Mouse (Mus musculus): ENCODE results near the gene Olfr1502. TPM values are rescaled to one million over a fixed set of nuclear protein-coding genes. Genes with fewer than 3 reads are reported as not detected.
"Not testable (repeated sequence)": the region's sequence is repeated elsewhere in the genome, so short reads cannot be mapped to it uniquely, and the experiment has no call there.

The Olfr1502 gene
- not detected in 2 replicates for polyA plus RNA-seq (2012)

DNA sequence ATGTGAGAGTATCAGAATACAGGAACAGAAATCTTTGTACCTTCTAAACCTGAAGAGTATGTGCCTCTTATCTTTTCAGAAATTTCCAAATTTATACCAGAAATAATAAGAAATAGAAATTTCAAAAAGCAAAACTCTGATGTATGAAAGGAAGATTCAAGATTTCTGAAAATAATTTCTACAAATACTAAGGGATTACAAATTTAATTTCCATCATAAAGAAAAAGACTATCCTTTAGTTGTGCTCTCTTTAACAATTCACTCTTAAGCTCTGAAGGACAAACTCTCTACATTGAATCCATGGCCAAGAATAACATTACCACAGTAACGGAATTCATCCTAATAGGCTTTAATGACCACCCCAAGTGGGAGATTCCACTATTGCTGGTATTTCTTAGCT lies at the start of gene Olfr1502:
Gene Olfr1502 (plus strand): TSS at position 301 of the 400 bp plus-strand sequence.
- Histone ChIP-seq H3K36me3 (ENCODE audit: control insufficient read depth) (no peaks in the 10 kb centered on the region), H3K4me1 (ENCODE audit: control insufficient read depth) (no peaks in the 10 kb centered on the region), H3K4me3 (replicated peaks) (no peak within 1 kb of the TSS), H3K9me3 (ENCODE audit: control insufficient read depth, low read length) (no peaks in the 10 kb centered on the region), H3K27me3 (ENCODE audit: control insufficient read depth) (no peaks in the 10 kb centered on the region)
- TF ChIP-seq GATA1 (IDR thresholded peaks at IDR 0.05; ENCODE audit: low read length) (no peak), TAL1 (IDR thresholded peaks at IDR 0.05; ENCODE audit: low read length) (no peak)

DNA sequence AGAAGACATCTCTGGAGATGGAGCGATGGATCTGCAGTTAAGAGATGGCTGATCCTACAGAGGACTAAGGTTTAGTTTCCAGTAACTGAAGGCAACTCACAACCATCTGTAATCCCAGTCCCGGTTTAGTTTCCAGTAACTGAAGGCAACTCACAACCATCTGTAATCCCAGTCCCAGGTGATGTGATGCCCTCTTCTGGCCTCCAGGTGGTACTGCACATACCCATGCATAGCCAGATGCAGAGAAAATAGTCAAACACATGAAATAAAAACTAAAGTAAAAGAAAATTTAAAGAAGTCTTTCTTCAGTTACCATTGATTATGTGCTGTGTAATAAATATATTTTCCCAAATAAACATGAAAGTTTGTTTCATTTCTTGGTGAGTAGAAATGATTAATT lies 48.8 kb upstream of the Olfr1502 start:
- Histone ChIP-seq H3K4me3 (replicated peaks) (no peak overlapping the region), H3K4me1 (ENCODE audit: control insufficient read depth) (no peaks in the 10 kb centered on the region), H3K36me3 (ENCODE audit: control insufficient read depth) (no peaks in the 10 kb centered on the region), H3K27me3 (ENCODE audit: control insufficient read depth) (no peaks in the 10 kb centered on the region), H3K9me3 (ENCODE audit: control insufficient read depth, low read length) (no peaks in the 10 kb centered on the region)
- TF ChIP-seq GATA1 (IDR thresholded peaks at IDR 0.05; ENCODE audit: low read length) (no peak), TAL1 (IDR thresholded peaks at IDR 0.05; ENCODE audit: low read length) (no peak)

DNA sequence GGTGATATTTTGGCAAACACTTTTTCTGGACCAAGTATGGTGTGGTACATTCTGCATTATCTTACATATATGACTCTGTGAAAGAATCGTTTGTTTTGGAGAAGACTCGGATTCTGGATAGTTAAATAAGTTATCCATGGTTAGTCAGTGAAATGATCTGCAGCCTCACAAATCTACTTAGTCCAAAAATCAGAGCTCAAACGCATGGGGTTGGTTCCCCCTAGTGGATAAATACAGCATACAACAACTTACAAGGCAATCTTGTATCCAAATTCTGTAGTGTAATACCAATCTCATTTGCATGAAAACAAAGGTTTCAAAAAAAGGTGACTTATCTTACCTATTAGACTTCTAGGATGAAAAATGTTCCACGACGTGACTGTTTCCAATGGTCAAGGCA lies 42.8 kb upstream of the Olfr1502 start:
- H3K9me3 ChIP-seq (ENCODE audit: control insufficient read depth, low read length): no peaks in the 10 kb centered on the region
- no peaks in the 10 kb centered on the region for H3K36me3 ChIP-seq (ENCODE audit: control insufficient read depth)
- H3K27me3 ChIP-seq (ENCODE audit: control insufficient read depth): no peaks in the 10 kb centered on the region
- no peaks in the 10 kb centered on the region for H3K4me1 ChIP-seq (ENCODE audit: control insufficient read depth)
- H3K4me3 ChIP-seq (replicated peaks): no peak overlapping the region
- TF ChIP-seq GATA1 (IDR thresholded peaks at IDR 0.05; ENCODE audit: low read length) (no peak), TAL1 (IDR thresholded peaks at IDR 0.05; ENCODE audit: low read length) (no peak)

DNA sequence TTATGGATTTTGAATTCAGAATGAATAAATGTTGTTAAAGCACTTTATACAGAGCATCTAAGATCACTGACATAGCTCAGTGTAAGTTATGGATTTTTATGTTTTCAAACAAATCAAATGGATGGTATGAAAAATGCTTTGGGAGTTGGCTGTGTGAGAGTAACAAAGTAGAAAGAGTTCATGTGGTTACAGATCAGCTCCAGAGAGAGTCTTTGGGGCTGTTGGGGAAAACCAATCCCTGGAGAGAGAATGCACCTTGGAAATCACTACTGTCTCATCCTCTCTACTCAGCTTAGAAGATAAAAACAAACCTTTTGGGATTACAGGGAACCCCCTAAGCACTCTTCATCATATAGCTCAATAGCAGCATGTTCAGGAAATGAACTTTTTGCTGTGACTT lies 42.2 kb upstream of the Olfr1502 start, which contains the start of gene Olfr1499:
Gene Olfr1499 (minus strand): TSS at position 101 of the 400 bp plus-strand sequence.
- Histone ChIP-seq H3K27me3 (ENCODE audit: control insufficient read depth) (no peaks in the 10 kb centered on the region), H3K9me3 (ENCODE audit: control insufficient read depth, low read length) (no peaks in the 10 kb centered on the region), H3K4me3 (replicated peaks) (no peak within 1 kb of the TSS), H3K4me1 (ENCODE audit: control insufficient read depth) (no peaks in the 10 kb centered on the region), H3K36me3 (ENCODE audit: control insufficient read depth) (no peaks in the 10 kb centered on the region)
- no peak for TF ChIP-seq GATA1 (IDR thresholded peaks at IDR 0.05; ENCODE audit: low read length)
- no peak for TF ChIP-seq TAL1 (IDR thresholded peaks at IDR 0.05; ENCODE audit: low read length)

DNA sequence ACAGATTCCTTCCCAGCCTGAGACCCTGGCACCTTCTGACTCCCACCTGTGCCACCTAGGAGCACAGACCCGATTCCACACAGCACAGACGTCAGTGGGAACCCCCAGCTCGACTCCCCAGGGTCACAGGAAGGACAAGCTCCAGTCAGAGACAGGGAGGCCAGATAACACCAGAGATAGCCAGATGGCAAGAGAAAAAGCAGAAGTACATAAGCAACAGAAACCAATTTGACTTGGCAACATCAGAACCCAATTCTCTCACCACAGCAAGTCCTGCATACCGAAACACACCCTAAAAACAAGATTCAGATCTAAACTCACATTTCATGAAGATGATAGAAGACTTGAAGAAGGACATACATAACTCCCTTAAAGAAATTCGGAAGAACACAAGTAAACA lies 40.7 kb upstream of the Olfr1502 start:
- no peak for TF ChIP-seq TAL1 (IDR thresholded peaks at IDR 0.05; ENCODE audit: low read length)
- TF ChIP-seq GATA1 (IDR thresholded peaks at IDR 0.05; ENCODE audit: low read length): no peak
- Histone ChIP-seq H3K4me1 (ENCODE audit: control insufficient read depth) (no peaks in the 10 kb centered on the region), H3K4me3 (replicated peaks) (no peak overlapping the region), H3K36me3 (ENCODE audit: control insufficient read depth) (no peaks in the 10 kb centered on the region), H3K27me3 (ENCODE audit: control insufficient read depth) (no peaks in the 10 kb centered on the region), H3K9me3 (ENCODE audit: control insufficient read depth, low read length) (no peaks in the 10 kb centered on the region)

DNA sequence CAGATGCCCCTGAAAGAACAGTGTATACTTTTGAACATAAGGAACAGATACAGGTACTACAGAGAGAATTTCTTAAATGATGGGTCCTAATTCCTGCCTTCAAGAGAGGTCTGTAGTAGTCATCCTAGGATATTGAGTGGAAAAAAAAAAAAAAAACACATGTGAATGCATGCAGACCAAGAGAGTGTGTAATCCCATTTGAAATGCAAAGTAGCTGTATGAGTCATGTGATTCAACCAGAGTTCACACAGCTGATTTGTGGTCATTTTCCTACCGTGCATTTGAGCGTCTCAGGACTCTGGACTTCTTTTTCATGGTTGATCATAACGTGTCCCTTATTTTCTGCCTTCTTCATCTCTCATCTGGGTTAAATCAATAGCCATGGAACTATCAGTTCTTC lies 33.1 kb upstream of the Olfr1502 start:
- no peak for TF ChIP-seq TAL1 (IDR thresholded peaks at IDR 0.05; ENCODE audit: low read length)
- no peak for TF ChIP-seq GATA1 (IDR thresholded peaks at IDR 0.05; ENCODE audit: low read length)
- no peaks in the 10 kb centered on the region for H3K27me3 ChIP-seq (ENCODE audit: control insufficient read depth)

DNA sequence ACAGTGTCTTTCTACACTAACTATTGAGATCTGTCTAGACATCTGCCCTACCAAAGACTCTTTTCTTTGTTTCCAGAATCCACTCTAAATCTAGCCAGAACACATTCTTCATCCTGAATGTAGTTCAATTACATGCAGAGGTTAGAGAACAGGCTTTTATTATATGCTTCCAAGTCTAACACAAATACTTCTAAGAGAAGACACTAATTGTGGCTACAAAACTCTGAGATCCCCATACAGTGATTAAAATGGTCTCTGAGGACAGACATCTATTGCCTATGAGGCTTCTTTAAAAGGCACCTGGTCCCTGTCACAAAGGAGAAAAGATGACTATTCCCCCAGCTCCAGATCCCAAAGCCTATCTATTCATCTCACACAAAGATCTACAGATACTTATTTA lies 31.2 kb upstream of the Olfr1502 start, which contains the start of gene Olfr1500:
Gene Olfr1500 (minus strand): TSS at position 101 of the 400 bp plus-strand sequence.
- no peaks in the 10 kb centered on the region for H3K36me3 ChIP-seq (ENCODE audit: control insufficient read depth)
- TF ChIP-seq TAL1 (IDR thresholded peaks at IDR 0.05; ENCODE audit: low read length) (no peak), GATA1 (IDR thresholded peaks at IDR 0.05; ENCODE audit: low read length) (no peak)
- H3K4me3 ChIP-seq (replicated peaks): no peak within 1 kb of the TSS
- H3K9me3 ChIP-seq (ENCODE audit: control insufficient read depth, low read length): no peaks in the 10 kb centered on the region
- no peaks in the 10 kb centered on the region for H3K4me1 ChIP-seq (ENCODE audit: control insufficient read depth)
- no peaks in the 10 kb centered on the region for H3K27me3 ChIP-seq (ENCODE audit: control insufficient read depth)

More for the DNA sequence above, 33.1 kb upstream of the Olfr1502 start:
- no peaks in the 10 kb centered on the region for H3K4me1 ChIP-seq (ENCODE audit: control insufficient read depth)
- no peaks in the 10 kb centered on the region for H3K9me3 ChIP-seq (ENCODE audit: control insufficient read depth, low read length)
- no peaks in the 10 kb centered on the region for H3K36me3 ChIP-seq (ENCODE audit: control insufficient read depth)
- H3K4me3 ChIP-seq (replicated peaks): no peak overlapping the region

DNA sequence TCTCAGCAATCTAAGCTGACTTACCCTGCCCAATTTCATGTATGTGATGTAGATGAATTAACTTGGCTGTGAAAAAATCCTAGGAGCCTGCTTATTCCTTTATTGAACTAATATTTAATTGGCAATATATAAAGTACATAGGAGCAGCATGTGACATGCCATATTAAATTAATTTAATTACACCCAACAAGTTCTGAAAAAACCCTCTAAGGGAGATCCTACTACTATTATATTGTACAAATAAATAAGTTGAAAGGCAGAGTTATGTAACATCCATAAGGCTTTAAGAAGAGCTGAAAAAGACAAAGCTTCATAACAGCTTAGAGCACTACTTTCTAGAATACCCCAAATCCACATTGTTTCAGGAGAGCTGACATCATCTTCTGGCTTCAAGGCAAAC lies 11.0 kb upstream of the Olfr1502 start, which contains the start of gene Olfr1501:
Gene Olfr1501 (minus strand): TSS at position 101 of the 400 bp plus-strand sequence.
- H3K36me3 ChIP-seq (ENCODE audit: control insufficient read depth); H3K9me3 ChIP-seq (ENCODE audit: control insufficient read depth, low read length); H3K4me1 ChIP-seq (ENCODE audit: control insufficient read depth); H3K27me3 ChIP-seq (ENCODE audit: control insufficient read depth); H3K4me3 ChIP-seq (replicated peaks): not testable (repeated sequence)

DNA sequence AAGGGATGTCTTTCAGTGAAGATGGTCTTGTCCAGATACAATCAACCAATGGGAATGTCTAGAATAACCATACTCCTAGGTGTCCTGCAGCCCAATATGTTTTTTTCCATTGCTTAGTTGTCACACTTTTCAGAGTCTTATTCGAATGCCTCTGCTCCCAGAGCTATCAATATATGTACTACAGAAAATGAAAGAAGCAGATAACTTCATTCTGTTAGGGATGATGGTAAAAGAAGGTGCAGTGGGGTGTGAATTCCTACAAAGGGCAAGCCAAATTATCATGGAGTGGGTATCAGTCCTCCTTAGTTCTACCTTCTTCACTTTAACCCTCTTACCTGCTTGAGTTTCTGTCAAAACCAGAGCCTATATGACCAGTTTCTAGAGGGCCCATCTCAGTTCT lies 36.2 kb downstream of the Olfr1502 start, which contains the start of gene Olfr1504:
Gene Olfr1504 (minus strand): TSS at position 101 of the 400 bp plus-strand sequence.
- H3K4me1 ChIP-seq (ENCODE audit: control insufficient read depth): no peaks in the 10 kb centered on the region
- no peaks in the 10 kb centered on the region for H3K36me3 ChIP-seq (ENCODE audit: control insufficient read depth)
- no peaks in the 10 kb centered on the region for H3K9me3 ChIP-seq (ENCODE audit: control insufficient read depth, low read length)
- H3K27me3 ChIP-seq (ENCODE audit: control insufficient read depth): no peaks in the 10 kb centered on the region
- TF ChIP-seq TAL1 (IDR thresholded peaks at IDR 0.05; ENCODE audit: low read length) (no peak), GATA1 (IDR thresholded peaks at IDR 0.05; ENCODE audit: low read length) (no peak)
- H3K4me3 ChIP-seq (replicated peaks): no peak within 1 kb of the TSS

Other genes starting within 250 kb of the Olfr1502 start
- not detected in 2 replicates for gene Olfr1487, start 244.4 kb upstream of the Olfr1502 start, polyA plus RNA-seq (2012)
- gene Olfr1489, start 230.2 kb upstream of the Olfr1502 start, polyA plus RNA-seq (2012): not detected in 2 replicates
- not detected in 2 replicates for gene Olfr1490, start 210.7 kb upstream of the Olfr1502 start, polyA plus RNA-seq (2012)
- not detected in 2 replicates for gene Olfr1491, start 164.5 kb upstream of the Olfr1502 start, polyA plus RNA-seq (2012)
- gene Olfr1493-ps1, start 138.5 kb upstream of the Olfr1502 start, polyA plus RNA-seq (2012): not detected in 2 replicates
- not detected in 2 replicates for gene Olfr1494, start 122.1 kb upstream of the Olfr1502 start, polyA plus RNA-seq (2012)
- not detected in 2 replicates for gene Olfr1495, start 97.2 kb upstream of the Olfr1502 start, polyA plus RNA-seq (2012)
- not detected in 2 replicates for gene Olfr1496, start 83.9 kb upstream of the Olfr1502 start, polyA plus RNA-seq (2012)
- not detected in 2 replicates for gene Olfr1497, start 63.6 kb upstream of the Olfr1502 start, polyA plus RNA-seq (2012)
- gene Olfr1499, start 42.3 kb upstream of the Olfr1502 start, polyA plus RNA-seq (2012): not detected in 2 replicates
- not detected in 2 replicates for gene Olfr1500, start 31.3 kb upstream of the Olfr1502 start, polyA plus RNA-seq (2012)
- gene Olfr1501, start 11.1 kb upstream of the Olfr1502 start, polyA plus RNA-seq (2012): not detected in 2 replicates
- gene Olfr1504, start 36.1 kb downstream of the Olfr1502 start, polyA plus RNA-seq (2012): not detected in 2 replicates
- gene Olfr1505, start 51.7 kb downstream of the Olfr1502 start, polyA plus RNA-seq (2012): not detected in 2 replicates